16 mouse cellular contexts compared by ENCODE assay signal in the genomic region with DNA sequence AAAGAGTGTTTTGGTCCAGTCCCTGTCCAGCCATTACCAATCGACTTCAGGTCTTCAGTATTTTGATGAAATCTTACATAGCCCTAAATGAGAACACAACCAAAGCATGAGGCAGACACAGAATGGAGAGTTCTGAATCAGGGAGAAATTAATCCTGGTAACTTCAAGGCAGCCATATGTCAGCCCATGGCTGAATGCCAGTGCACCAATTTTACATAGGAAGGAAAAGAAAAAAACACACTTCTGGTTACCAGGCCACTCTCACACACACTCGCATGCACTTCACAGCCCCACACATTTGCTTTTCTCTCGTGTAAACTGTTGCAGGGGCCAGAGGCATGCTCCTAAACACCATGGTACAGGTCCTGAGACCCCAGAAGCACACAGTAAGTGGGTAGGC. TPM values are rescaled to one million over a fixed set of nuclear protein-coding genes. Genes with fewer than 3 reads are reported as not detected.
DNase-seq lines count a peak whose midpoint lies in the region; ATAC-seq and TF ChIP-seq lines count a peak whose summit lies in the region.
"Had no signal": no experiment of that assay in that cellular context is flagged by ENCODE, and none has a peak within 500 bp of the region (broad histone marks: within the 10 kb centered on the region; RNA-seq: fewer than 3 reads in every experiment).

No protein-coding gene starts in this region.

- H3K27me3 ChIP-seq in forebrain, postnatal 0 days (ENCODE audit: insufficient read depth, low read length) = no peaks in the 10 kb centered on the region
- H3K27me3 ChIP-seq in thymus, adult 2 months (ENCODE audit: control insufficient read depth, insufficient read depth, low read length) = no peaks in the 10 kb centered on the region

- H3K9ac ChIP-seq in forebrain, postnatal 0 days = no peak overlapping the region
- H3K9ac ChIP-seq: liver, embryonic 14.5 days had no signal

- no peaks in the 10 kb centered on the region for H3K9me3 ChIP-seq in forebrain, postnatal 0 days (ENCODE audit: low read length)

- no peak for TF ChIP-seq POLR2A in thymus, adult 2 months (IDR thresholded peaks at IDR 0.05; ENCODE audit: control insufficient read depth, extremely low read depth, insufficient read depth, low read length, poor library complexity)

- 45% methylated on average over 3 of the region's 3 CpGs for WGBS in forebrain, postnatal 0 days
- WGBS in thymus, adult 2 months = 82% methylated on average over 3 of the region's 3 CpGs

- H3K4me2 ChIP-seq in forebrain, postnatal 0 days (ENCODE audit: low read depth) = 0 out of 2 replicates have a peak overlapping the region, but pooled peaks have one; percentile 6

- peak; percentile 23 to 52 for DNase-seq in frontal cortex, postnatal 36 days (ENCODE audit: low spot score in 2 of 2)
- DNase-seq in frontal cortex, postnatal 14 days (ENCODE audit: low spot score in 2 of 2) = no peak
- DNase-seq in right cerebral cortex, postnatal 25 days = peak; percentile 31
- DNase-seq in right cerebral cortex, postnatal 4 days = no peak
- DNase-seq in forebrain, postnatal 0 days = peak; percentile 22
- no peak for DNase-seq in thymus, adult 2 months
- no peak for DNase-seq in gastrocnemius, adult 8-10 months (ENCODE audit: low spot score in 2 of 2)
- DNase-seq: gastrocnemius, postnatal 10 days; kidney, postnatal 4 days had no signal

- no peaks in the 10 kb centered on the region for H3K36me3 ChIP-seq in forebrain, postnatal 0 days (ENCODE audit: insufficient read depth)
- no peaks in the 10 kb centered on the region for H3K36me3 ChIP-seq in thymus, adult 2 months (ENCODE audit: control insufficient read depth, insufficient read depth, low read length)

- ATAC-seq in forebrain, postnatal 0 days = no peak
- no peak for ATAC-seq in granulocyte monocyte progenitor cell, adult 5-6 weeks (replicated peaks; ENCODE audit: poor library complexity, severe bottlenecking)

- H3K27ac ChIP-seq in forebrain, postnatal 0 days (ENCODE audit: low read depth, low read length) = peak overlapping the region; percentile 51; the same call in 1 of the 2 replicates
- H3K27ac ChIP-seq in thymus, adult 2 months (ENCODE audit: control insufficient read depth, insufficient read depth, low read length) = no peak overlapping the region
- H3K27ac ChIP-seq: liver, embryonic 14.5 days had no signal

- no peak for TF ChIP-seq CTCF in forebrain, postnatal 0 days (IDR thresholded peaks at IDR 0.05; ENCODE audit: low read depth)
- TF ChIP-seq CTCF in thymus, adult 2 months (IDR thresholded peaks at IDR 0.05; ENCODE audit: borderline replicate concordance, control insufficient read depth, extremely low read depth, insufficient read depth, low read length, poor library complexity) = no peak

- H3K4me3 ChIP-seq in forebrain, postnatal 0 days (ENCODE audit: low read depth, low read length) = no peak overlapping the region
- no peak overlapping the region for H3K4me3 ChIP-seq in thymus, adult 2 months (ENCODE audit: control insufficient read depth, insufficient read depth, low read length)

- peaks cover 35% of the 10 kb centered on the region for H3K4me1 ChIP-seq in forebrain, postnatal 0 days (ENCODE audit: insufficient read depth)
- H3K4me1 ChIP-seq in thymus, adult 2 months (replicated peaks; ENCODE audit: control insufficient read depth, insufficient read depth, low read length) = peaks cover 9% of the 10 kb centered on the region

RNA-seq across cellular contexts. Expression of a gene that starts 5.1 kb away (rescaled TPM):
- 24.4 and 26.4 TPM in 2 replicates for total RNA-seq in forebrain, postnatal 0 days (2014; rRNA removed)
- polyA plus RNA-seq in forebrain, postnatal 0 days (2015; fragmentation: Nextera tagmentation; extraction: Ambion mirVana) = 6.7 and 10.2 TPM in 2 replicates
- 5.3 and 10.0 TPM in 2 replicates for total RNA-seq in granulocyte monocyte progenitor cell, adult 5-6 weeks (2014; fragmentation: Nextera tagmentation)
- total RNA-seq in granulocyte monocyte progenitor cell, adult 5-6 weeks (2017) = 9.8 and 10.0 TPM in 2 replicates
- polyA plus RNA-seq in thymus, adult 2 months (2012; rRNA removed) = 14.7 and 16.3 TPM in 2 replicates
- total RNA-seq in gastrocnemius, adult 8-10 months (2022) = 1 to 10 TPM in 1 of 4 experiments, under 1 TPM in 3; 0.60 to 1.1 (median 0.86) TPM

RNA-seq across cellular contexts. Expression of a gene that starts 8.0 kb away (rescaled TPM):
- total RNA-seq in forebrain, postnatal 0 days (2014; rRNA removed) = not detected in 2 replicates
- 0.13 TPM in 2 replicates for polyA plus RNA-seq in forebrain, postnatal 0 days (2015; fragmentation: Nextera tagmentation; extraction: Ambion mirVana)
- total RNA-seq in granulocyte monocyte progenitor cell, adult 5-6 weeks (2014; fragmentation: Nextera tagmentation) = not detected in 2 replicates
- total RNA-seq in granulocyte monocyte progenitor cell, adult 5-6 weeks (2017) = not detected in 2 replicates
- polyA plus RNA-seq in thymus, adult 2 months (2012; rRNA removed) = 0.04 and 0.28 TPM in 2 replicates
- total RNA-seq in gastrocnemius, adult 8-10 months (2022) = not detected
- total RNA-seq: adrenal gland, adult 18-20 months; gastrocnemius, postnatal 10 days; left cerebral cortex, postnatal 14 days; megakaryocyte, adult 5-6 weeks had no signal
- polyA plus RNA-seq: heart, embryonic 14.5 days; liver, embryonic 14.5 days; spleen, adult 2 months had no signal

RNA-seq across cellular contexts. Expression of a gene that starts 40.3 kb away (rescaled TPM):
- 25.3 and 29.9 TPM in 2 replicates for total RNA-seq in forebrain, postnatal 0 days (2014; rRNA removed)
- 77.2 and 83.1 TPM in 2 replicates for polyA plus RNA-seq in forebrain, postnatal 0 days (2015; fragmentation: Nextera tagmentation; extraction: Ambion mirVana)
- 197 and 221 TPM in 2 replicates for total RNA-seq in granulocyte monocyte progenitor cell, adult 5-6 weeks (2014; fragmentation: Nextera tagmentation)
- total RNA-seq in granulocyte monocyte progenitor cell, adult 5-6 weeks (2017) = 146 and 170 TPM in 2 replicates
- polyA plus RNA-seq in thymus, adult 2 months (2012; rRNA removed) = 15.9 and 19.4 TPM in 2 replicates
- 10 to 100 TPM; 19.7 to 23.9 (median 21.7) TPM for total RNA-seq in gastrocnemius, adult 8-10 months (2022)

Comparison
In these comparisons a context has a peak if more than half of its experiments do, and no peak if none do; other contexts are left out.
1. DNase-seq: peak in frontal cortex, postnatal 36 days (2 of 2), right cerebral cortex, postnatal 25 days (single experiment) and forebrain, postnatal 0 days (single experiment); none in frontal cortex, postnatal 14 days (0 of 2), right cerebral cortex, postnatal 4 days (single experiment), thymus, adult 2 months (single experiment) and gastrocnemius, adult 8-10 months (0 of 2).